Mouse (Mus musculus) urinary bladder, postnatal 25 days (tissue): Measurements from ENCODE around the gene Orai2.
"Not testable (repeated sequence)": the region's sequence is repeated elsewhere in the genome, so short reads cannot be mapped to it uniquely, and the experiment has no call there.

Source experiments
- DNase-seq: peaks from one replicate; pipeline ENCODE4 v3.0.0; 2022; ENCODE audit warnings: low spot score

Gene Orai2

GRCm38 (mm10) chr5:136172939-136173338, 2.4 kb upstream of the Orai2 start:
- no peak for DNase-seq

- peak; percentile 18 for DNase-seq
Measured at GRCm38 (mm10) chr5:136171363-136172341, 1.1 kb upstream of the Orai2 start.

- peak; percentile 15 for DNase-seq
Measured at GRCm38 (mm10) chr5:136169626-136170511, 644 bp downstream of the Orai2 start.

DNA sequence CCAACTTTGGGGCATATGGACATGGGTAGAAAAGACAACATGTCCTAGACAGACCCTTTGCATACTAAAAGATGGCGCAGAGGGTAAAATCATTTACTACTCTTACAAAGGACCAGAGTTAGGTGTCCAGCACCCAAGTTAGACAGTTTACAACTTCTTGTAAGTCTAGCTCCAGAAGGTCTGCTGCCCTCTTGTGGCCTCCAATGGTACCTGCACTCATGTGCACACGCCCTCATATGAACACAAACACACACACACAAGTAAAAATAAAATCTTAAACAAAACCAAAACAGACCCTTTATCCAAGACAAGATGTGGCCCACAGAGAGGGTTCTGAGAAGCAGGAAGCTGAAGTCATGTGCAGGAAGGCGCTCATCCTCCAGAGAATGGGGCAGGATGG, 2.4 kb downstream of the Orai2 start:
- no peak for DNase-seq

DNA sequence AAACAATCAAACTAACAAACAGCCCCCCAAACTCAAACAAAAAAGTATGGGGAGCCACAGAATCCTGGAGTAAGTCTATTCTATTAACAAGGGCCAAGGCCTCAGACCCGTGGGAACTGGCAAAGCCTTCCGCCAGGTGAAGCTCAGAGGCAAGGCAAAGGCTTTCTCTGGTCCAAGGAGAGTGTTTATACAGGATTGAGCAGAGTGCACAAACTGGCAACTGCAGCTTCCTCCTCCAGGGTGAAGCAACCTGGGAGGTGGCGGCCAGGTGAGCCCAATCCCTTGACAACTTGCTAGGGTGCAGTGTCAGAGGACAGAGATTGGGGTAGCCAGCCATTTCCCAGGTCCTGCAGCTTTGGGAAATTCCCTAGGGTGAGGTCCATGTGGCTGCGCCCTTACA, 3.2 kb downstream of the Orai2 start:
- no peak for DNase-seq

- no peak for DNase-seq
Measured at GRCm38 (mm10) chr5:136165246-136165645, 5.3 kb downstream of the Orai2 start.

DNA sequence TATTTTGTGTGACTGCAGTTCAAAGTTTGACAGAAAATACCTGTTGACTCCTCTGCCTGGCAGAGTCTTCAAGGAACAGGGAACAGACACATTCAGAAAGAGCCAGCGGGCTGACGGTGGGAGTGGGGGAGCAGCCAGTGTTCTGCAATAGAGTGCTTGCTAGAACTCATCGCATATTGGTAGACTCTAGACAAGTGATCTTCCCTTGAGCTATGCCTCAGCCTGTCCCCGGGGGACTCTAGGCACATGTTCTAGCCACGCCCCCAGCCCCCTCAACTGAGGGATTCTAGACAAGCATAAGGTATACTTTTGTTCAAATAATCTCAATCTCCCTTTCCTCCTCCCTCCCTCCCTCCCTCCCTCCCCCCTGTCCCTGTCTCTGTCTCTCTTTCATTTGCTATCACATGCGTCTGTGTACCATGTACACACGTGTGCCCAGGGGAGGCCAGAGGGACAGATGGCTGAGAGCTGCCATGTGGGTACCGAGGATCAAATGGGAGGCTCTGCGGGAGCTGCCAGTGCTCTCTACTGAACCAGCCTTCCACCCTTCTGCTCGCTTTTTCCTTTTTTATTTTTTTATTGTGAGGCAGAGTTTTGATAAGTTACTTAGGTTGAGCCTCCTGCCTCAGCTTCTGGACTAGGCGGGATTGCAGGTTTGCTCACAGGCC, 6.6 kb downstream of the Orai2 start:
- DNase-seq, result no peak

DNA sequence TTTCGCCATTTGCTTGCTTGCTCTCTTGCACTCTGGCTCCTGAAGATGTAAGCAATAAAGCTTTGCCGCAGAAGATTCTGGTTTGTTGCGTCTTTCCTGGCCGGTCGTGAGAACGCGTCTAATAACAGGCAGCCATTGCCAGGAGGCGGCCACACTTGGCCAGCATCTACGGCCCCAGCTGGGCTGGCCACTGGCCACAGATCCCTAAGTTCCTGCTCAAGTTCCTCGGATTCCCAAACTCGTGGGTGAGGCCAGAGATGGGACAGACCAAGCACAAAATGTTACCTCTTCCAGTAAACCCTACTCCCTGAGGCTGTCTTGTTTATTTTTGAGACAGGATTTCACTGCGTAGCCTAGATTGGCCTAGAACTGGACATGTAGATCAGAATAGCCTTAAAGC, 10.4 kb downstream of the Orai2 start:
- DNase-seq, result not testable (repeated sequence)

DNA sequence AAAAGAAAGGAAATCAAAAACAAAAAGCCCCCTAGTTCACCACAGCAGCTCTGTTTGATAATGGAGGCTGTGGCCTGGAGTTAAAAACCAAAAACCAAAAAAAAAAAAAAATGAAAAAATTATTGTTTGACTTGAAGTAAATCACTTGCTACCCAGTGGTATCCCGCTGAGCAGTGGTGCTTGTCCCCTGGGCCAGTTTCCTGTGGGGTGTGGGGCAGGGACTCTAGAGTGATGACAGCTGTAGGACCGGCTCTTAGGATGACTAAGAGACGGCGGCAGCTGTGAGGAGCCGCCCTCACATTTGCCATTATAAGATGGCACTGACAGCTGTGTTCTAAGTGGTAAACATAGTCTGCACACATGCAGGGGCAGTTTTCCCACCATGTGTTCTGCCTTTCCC, 15.1 kb downstream of the Orai2 start:
- no peak for DNase-seq

DNA sequence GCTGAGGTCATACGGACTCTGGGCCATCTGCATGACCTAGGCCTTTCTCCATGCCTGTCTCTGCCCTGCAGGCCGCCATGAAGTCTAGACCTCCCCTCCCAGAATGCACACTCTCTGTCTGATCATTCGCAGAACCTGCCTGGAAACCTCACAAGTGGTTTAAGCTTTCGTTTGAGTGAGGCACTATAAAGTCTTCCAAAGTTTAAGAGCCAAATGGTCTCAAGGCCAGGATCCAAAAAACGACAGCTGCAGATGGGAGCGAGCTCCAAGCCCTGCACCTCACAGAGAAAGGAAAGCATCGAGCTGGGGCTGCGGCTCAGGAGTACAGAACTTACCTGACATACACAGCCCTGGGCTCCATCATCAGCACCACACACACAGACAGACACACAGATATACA, 18.1 kb downstream of the Orai2 start:
- no peak for DNase-seq

DNA sequence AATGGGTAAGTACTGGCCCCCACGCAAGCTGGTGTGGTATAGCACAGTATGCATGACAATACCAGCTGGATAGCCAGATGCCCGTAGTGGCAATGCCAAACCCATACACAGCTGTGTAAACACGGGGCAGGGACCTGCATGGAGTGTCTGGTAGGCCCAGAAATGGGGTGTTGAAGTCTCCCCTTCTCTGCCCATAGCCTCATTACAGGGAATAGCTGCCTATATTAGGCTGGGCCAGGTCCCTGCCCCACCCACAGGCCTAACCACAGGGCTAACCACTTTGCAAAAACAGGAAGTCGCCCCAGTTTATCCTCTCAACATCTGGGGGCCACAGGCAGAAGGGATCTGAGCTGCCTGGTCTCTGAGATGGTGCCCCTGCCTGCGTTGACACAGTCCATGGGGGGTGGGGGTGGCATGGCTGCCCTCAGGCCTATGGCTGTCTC, 21.4 kb downstream of the Orai2 start:
- DNase-seq, result not testable (repeated sequence)

DNA sequence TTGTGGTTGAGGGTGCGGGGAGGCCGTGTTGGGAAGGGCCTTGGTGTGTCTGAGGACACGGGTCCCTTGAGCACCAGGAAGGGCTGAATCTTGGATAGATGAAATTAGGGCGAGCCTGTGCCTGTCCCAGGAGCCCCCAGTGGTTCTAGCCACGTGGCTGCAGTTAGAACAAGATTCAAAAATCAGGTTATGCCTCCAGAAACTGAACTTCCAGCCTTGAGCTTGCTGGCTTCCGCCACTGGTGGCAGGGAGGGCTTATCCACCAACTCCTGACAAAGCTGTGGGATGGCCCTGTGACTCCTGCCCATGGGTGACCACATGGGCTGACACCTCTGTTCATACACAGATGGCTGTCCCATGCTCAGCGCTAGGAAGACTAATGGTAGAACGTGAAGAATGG, 22.8 kb downstream of the Orai2 start:
- DNase-seq, result no peak

GRCm38 (mm10) chr5:136146936-136147335, 23.6 kb downstream of the Orai2 start:
- DNase-seq, result no peak

- DNase-seq, result no peak
Measured at GRCm38 (mm10) chr5:136144606-136145430, 25.7 kb downstream of the Orai2 start.

GRCm38 (mm10) chr5:136143161-136143755, 27.3 kb downstream of the Orai2 start:
- no peak for DNase-seq

DNA sequence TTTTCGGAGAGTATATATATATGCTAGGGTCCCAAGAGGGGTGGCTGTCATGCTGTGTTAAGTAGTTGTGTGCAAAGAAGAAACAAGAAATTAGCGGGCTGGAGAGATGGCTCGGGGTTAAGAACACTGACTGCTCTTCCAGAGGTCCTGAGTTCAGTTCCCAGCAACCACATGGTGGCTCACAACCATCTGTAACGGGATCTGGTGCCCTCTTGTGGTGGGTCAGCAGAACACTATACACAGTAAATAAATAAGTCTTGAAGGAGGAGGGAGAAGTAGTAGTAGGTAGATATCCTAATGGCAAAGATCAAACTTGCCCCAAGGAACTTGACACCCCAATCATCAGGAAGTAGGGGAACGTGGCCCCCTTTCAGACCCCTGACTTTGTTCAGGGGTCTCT, 27.8 kb downstream of the Orai2 start:
- DNase-seq, result no peak

DNA sequence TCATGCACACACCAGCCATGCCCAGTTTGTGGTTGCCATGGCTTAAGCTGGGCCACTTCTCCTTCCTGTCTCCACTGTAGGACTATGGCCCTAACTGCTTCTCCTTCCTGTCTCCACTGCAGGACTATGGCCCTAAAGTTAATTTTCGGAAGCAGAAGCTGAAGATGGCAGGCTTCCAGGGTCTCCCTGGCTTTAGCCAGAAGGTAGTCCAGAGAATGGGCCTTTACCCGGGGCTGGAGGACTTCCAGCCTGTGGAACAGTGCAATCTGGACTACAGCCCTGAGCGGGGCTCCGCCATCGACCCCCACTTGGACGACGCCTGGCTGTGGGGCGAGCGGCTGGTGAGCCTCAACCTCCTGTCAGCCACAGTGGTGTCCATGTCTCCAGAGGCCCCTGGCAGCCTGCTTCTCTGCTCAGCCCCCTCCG, 30.4 kb downstream of the Orai2 start:
- DNase-seq, result no peak

DNA sequence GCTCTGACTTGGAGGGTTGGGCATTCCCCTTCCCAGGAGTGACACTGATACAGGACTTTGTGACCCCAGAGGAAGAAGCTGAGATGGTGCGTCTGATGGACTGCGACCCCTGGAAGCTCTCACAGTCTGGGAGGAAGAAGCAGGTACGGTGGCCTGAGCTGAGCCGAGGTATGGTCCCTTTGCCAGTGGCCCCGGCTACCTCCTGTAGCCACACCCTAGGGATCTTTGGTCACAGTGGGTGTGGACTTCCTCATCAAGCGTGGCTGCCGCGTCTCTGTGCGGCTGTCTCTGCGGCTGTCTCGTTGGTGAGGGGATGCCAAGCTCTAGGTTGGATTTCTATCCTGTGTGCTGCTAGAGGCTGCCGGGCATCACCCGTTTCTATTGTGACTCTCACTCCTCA, 31.1 kb downstream of the Orai2 start:
- no peak for DNase-seq

DNA sequence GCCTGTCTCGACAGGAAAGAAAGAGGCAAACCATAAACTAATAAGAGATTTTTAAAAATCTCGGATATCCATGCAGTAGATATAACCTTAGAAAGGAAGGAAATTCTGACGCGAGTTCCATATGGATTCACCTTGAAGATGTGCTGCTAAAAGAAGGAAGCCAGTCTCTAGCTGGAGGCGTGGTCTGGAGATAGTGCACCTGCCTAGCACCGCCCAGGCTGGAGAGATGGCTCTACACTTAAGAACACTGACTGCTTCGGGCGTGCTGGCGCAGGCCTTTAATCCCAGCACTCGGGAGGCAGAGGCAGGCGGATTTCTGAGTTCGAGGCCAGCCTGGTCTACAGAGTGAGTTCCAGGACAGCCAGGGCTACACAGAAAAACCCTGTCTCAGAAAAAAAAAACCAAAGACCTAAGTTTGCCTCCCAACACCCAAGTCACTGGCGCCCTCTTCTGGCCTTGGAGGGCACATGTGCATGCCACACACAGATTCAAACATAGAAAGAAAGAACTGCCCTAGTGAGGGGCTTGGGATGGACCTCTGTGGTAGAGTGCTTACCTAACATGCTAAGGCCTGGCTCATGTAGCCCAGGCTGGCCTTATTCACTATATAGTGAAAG, 32.7 kb downstream of the Orai2 start:
- DNase-seq, result peak; percentile 47

DNA sequence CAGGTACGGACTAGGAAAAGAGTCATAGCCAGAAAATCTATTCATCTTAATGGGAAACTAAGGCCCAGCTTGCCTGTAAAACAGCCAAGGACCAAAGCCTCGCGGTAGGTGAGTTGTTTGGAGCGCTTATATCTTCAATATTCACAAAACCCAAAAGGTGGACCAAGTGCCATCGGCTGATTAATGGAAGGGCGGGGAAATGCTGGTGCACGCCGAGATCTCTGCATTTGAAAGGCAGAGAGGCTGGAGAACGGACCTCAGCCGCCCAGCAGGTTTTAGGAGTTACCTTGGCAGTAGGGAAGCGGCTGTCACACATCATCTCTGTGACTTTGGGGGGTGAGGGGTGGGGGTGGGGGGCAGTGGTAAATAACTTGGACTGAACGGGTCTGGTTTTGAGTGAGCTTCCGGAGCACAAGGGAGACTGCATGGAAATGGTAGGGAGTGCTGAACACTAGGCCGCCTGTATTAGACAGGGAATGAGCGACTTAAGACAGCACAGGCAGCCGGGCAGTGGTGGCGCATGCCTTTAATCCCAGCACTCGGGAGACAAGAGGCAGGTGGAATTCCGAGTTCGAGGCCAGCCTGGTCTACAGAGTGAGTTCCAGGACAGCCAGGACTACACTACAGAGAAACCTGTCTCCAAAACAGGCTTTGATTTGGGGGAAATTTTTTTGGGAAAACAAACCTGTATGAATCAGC, 34.1 kb downstream of the Orai2 start:
- DNase-seq, result no peak
